Mouse (Mus musculus): ENCODE data around the gene Scnm1. TPM values are rescaled to one million over a fixed set of nuclear protein-coding genes. Genes with fewer than 3 reads are reported as not detected.

Gene Scnm1
- 70.3 and 72.9 TPM in 2 replicates for polyA plus RNA-seq (2014; fragmentation: Nextera tagmentation; extraction: Ambion mirVana)

DNA sequence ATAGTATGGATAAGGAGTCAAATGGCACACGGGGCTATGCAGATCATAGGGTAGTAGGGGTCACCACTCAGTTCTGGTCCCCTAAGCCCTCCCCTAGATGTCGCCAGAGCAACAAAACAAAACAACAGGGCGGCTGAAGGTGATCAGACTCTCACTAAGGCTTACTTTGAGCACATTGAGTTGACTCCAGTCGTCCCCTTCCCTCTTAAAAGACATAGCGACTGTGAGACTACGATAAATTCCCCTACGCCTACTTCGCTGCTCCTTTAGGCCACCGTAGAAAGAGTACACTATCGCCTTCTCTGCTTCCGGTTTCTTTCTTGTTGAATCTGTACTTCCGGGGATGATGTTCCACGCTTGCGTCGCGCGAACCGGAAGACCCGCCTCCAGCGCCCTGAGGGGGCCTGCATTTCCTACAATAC lies at the start of gene Scnm1, which contains the start of gene Lysmd1:
Gene Scnm1 (minus strand): TSS at position 332 of the 422 bp plus-strand sequence.
Gene Lysmd1 (plus strand): TSS at position 409 of the 422 bp plus-strand sequence.
- Histone ChIP-seq H3K27me3 (replicated peaks; ENCODE audit: control insufficient read depth, insufficient read depth, low read length) (no peaks in the 10 kb centered on the region), H3K4me2 (ENCODE audit: low read length) (peak within 1 kb of the TSS; percentile 77), H3K4me1 (replicated peaks; ENCODE audit: control insufficient read depth, insufficient read depth, low read length) (peaks cover 14% of the 10 kb centered on the region), H3K9me3 (ENCODE audit: control insufficient read depth, low read length) (no peaks in the 10 kb centered on the region), H3K27ac (ENCODE audit: low read depth) (peak within 1 kb of the TSS; percentile 57; the same call in 1 of the 2 replicates), H3K36me3 (ENCODE audit: control insufficient read depth, insufficient read depth, low read length) (peaks cover 7% of the 10 kb centered on the region), H3K9ac (ENCODE audit: low read length) (peak within 1 kb of the TSS; percentile 78), H3K4me3 (ENCODE audit: low read depth, low read length) (peak within 1 kb of the TSS; percentile 87)
- ATAC-seq (replicated peaks; ENCODE audit: low FRiP score, low TSS enrichment, low read depth) (peak; percentile 89), DNase-seq (ENCODE audit: low spot score) (peak; percentile 87)
- WGBS: under 1% methylated on average over 20 of the region's 20 CpGs

GRCm38 (mm10) chr3:95181841-95182240 lies 48.0 kb upstream of the Scnm1 start:
- H3K36me3 ChIP-seq (ENCODE audit: control insufficient read depth, insufficient read depth, low read length): peaks cover 36% of the 10 kb centered on the region
- 60% methylated on average over 1 of the region's 1 CpGs for WGBS
- H3K4me1 ChIP-seq (replicated peaks; ENCODE audit: control insufficient read depth, insufficient read depth, low read length): no peaks in the 10 kb centered on the region
- H3K9ac ChIP-seq (ENCODE audit: low read length): no peak overlapping the region
- H3K27ac ChIP-seq (ENCODE audit: low read depth): no peak overlapping the region
- DNase-seq (ENCODE audit: low spot score) (no peak), ATAC-seq (replicated peaks; ENCODE audit: low FRiP score, low TSS enrichment, low read depth) (no peak)
- no peaks in the 10 kb centered on the region for H3K9me3 ChIP-seq (ENCODE audit: control insufficient read depth, low read length)
- no peaks in the 10 kb centered on the region for H3K27me3 ChIP-seq (replicated peaks; ENCODE audit: control insufficient read depth, insufficient read depth, low read length)
- H3K4me3 ChIP-seq (ENCODE audit: low read depth, low read length): no peak overlapping the region
- H3K4me2 ChIP-seq (ENCODE audit: low read length): no peak overlapping the region

GRCm38 (mm10) chr3:95179890-95180289 lies 46.1 kb upstream of the Scnm1 start:
- no peak overlapping the region for H3K27ac ChIP-seq (ENCODE audit: low read depth)
- H3K9me3 ChIP-seq (ENCODE audit: control insufficient read depth, low read length): no peaks in the 10 kb centered on the region
- H3K27me3 ChIP-seq (replicated peaks; ENCODE audit: control insufficient read depth, insufficient read depth, low read length): no peaks in the 10 kb centered on the region; the same call in 1 of the 2 replicates
- ATAC-seq (replicated peaks; ENCODE audit: low FRiP score, low TSS enrichment, low read depth) (no peak), DNase-seq (ENCODE audit: low spot score) (no peak)
- 62% methylated on average over 3 of the region's 3 CpGs for WGBS
- H3K4me2 ChIP-seq (ENCODE audit: low read length): no peak overlapping the region
- H3K9ac ChIP-seq (ENCODE audit: low read length): no peak overlapping the region
- no peak overlapping the region for H3K4me3 ChIP-seq (ENCODE audit: low read depth, low read length)
- H3K36me3 ChIP-seq (ENCODE audit: control insufficient read depth, insufficient read depth, low read length): peaks cover 18% of the 10 kb centered on the region
- no peaks in the 10 kb centered on the region for H3K4me1 ChIP-seq (replicated peaks; ENCODE audit: control insufficient read depth, insufficient read depth, low read length)

DNA sequence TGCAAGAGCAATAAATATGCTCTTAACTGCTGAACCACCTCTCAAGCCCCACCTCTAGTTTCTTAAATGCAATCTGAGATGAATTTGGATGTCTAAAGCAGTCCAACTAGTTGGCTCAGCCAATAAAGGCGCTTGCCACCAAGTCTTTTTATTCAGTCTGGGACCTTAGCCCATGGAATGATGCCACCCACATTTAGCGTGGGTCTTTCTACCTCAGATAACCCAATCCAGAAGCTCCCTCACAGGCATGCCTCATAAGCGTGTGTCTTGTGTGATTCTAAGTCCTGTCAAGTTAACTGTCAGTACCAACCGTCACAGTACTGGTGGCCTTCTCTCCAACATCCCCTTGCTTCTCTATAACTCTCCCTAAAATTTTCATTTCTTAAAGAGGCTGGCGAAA lies 45.1 kb upstream of the Scnm1 start:
- no peak for DNase-seq (ENCODE audit: low spot score)
- Histone ChIP-seq H3K9ac (ENCODE audit: low read length) (no peak overlapping the region), H3K4me2 (ENCODE audit: low read length) (no peak overlapping the region), H3K36me3 (ENCODE audit: control insufficient read depth, insufficient read depth, low read length) (peaks cover 8% of the 10 kb centered on the region; the same call in 1 of the 2 replicates), H3K27me3 (replicated peaks; ENCODE audit: control insufficient read depth, insufficient read depth, low read length) (peaks cover 3% of the 10 kb centered on the region; the same call in 1 of the 2 replicates), H3K4me3 (ENCODE audit: low read depth, low read length) (no peak overlapping the region), H3K9me3 (ENCODE audit: control insufficient read depth, low read length) (no peaks in the 10 kb centered on the region), H3K4me1 (replicated peaks; ENCODE audit: control insufficient read depth, insufficient read depth, low read length) (no peaks in the 10 kb centered on the region), H3K27ac (ENCODE audit: low read depth) (no peak overlapping the region)
- no peak for ATAC-seq (replicated peaks; ENCODE audit: low FRiP score, low TSS enrichment, low read depth)
- 85% methylated on average over 5 of the region's 5 CpGs for WGBS

DNA sequence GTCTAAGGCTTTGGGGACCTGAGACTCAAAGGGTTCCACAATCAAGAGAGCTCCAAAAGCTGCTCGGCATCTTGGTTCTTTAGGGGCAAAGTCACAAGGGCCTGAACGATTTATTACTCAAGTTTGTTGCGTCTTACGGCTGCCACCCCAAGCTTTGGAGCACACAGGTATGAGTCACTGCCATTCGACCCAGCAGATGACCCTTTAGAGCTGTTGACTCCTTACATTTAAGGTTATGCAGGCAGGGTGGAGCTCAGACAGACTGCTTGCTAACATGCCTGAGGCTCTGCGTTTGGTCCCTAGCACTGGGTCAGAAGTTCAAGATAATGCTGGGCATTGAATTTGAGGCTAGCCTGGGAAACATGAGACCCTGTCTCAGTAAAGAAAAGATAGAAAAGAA lies 43.8 kb upstream of the Scnm1 start:
- no peak overlapping the region for H3K27ac ChIP-seq (ENCODE audit: low read depth)
- no peaks in the 10 kb centered on the region for H3K9me3 ChIP-seq (ENCODE audit: control insufficient read depth, low read length)
- no peak overlapping the region for H3K4me2 ChIP-seq (ENCODE audit: low read length)
- H3K4me3 ChIP-seq (ENCODE audit: low read depth, low read length): no peak overlapping the region
- peaks cover 15% of the 10 kb centered on the region for H3K27me3 ChIP-seq (replicated peaks; ENCODE audit: control insufficient read depth, insufficient read depth, low read length)
- DNase-seq (ENCODE audit: low spot score): no peak
- 54% methylated on average over 6 of the region's 6 CpGs for WGBS
- peaks cover 2% of the 10 kb centered on the region; the same call in 1 of the 2 replicates for H3K36me3 ChIP-seq (ENCODE audit: control insufficient read depth, insufficient read depth, low read length)
- no peak for ATAC-seq (replicated peaks; ENCODE audit: low FRiP score, low TSS enrichment, low read depth)
- no peaks in the 10 kb centered on the region; the same call in 1 of the 2 replicates for H3K4me1 ChIP-seq (replicated peaks; ENCODE audit: control insufficient read depth, insufficient read depth, low read length)
- H3K9ac ChIP-seq (ENCODE audit: low read length): no peak overlapping the region

- peaks cover 26% of the 10 kb centered on the region for H3K27me3 ChIP-seq (replicated peaks; ENCODE audit: control insufficient read depth, insufficient read depth, low read length)
- ATAC-seq (replicated peaks; ENCODE audit: low FRiP score, low TSS enrichment, low read depth): no peak
- H3K4me1 ChIP-seq (replicated peaks; ENCODE audit: control insufficient read depth, insufficient read depth, low read length): no peaks in the 10 kb centered on the region; the same call in 1 of the 2 replicates
- H3K36me3 ChIP-seq (ENCODE audit: control insufficient read depth, insufficient read depth, low read length): peaks cover 12% of the 10 kb centered on the region; the same call in 1 of the 2 replicates
- no peak overlapping the region for H3K9ac ChIP-seq (ENCODE audit: low read length)
- H3K9me3 ChIP-seq (ENCODE audit: control insufficient read depth, low read length): no peaks in the 10 kb centered on the region
- DNase-seq (ENCODE audit: low spot score): no peak
- 75% methylated on average over 3 of the region's 3 CpGs for WGBS
- no peak overlapping the region for H3K4me2 ChIP-seq (ENCODE audit: low read length)
- H3K4me3 ChIP-seq (ENCODE audit: low read depth, low read length): no peak overlapping the region
- H3K27ac ChIP-seq (ENCODE audit: low read depth): no peak overlapping the region
Observed at GRCm38 (mm10) chr3:95176500-95176899, 42.7 kb upstream of the Scnm1 start.

GRCm38 (mm10) chr3:95174011-95174592 lies 40.3 kb upstream of the Scnm1 start:
- ATAC-seq (replicated peaks; ENCODE audit: low FRiP score, low TSS enrichment, low read depth) (peak; percentile 34; the same call in 1 of the 2 replicates), DNase-seq (ENCODE audit: low spot score) (peak; percentile 97)
- Histone ChIP-seq H3K9me3 (ENCODE audit: control insufficient read depth, low read length) (no peaks in the 10 kb centered on the region), H3K27ac (ENCODE audit: low read depth) (no peak overlapping the region), H3K4me1 (replicated peaks; ENCODE audit: control insufficient read depth, insufficient read depth, low read length) (no peaks in the 10 kb centered on the region; the same call in 1 of the 2 replicates), H3K27me3 (replicated peaks; ENCODE audit: control insufficient read depth, insufficient read depth, low read length) (peaks cover 34% of the 10 kb centered on the region), H3K4me2 (ENCODE audit: low read length) (peak overlapping the region; percentile 49), H3K36me3 (ENCODE audit: control insufficient read depth, insufficient read depth, low read length) (peaks cover 36% of the 10 kb centered on the region; the same call in 1 of the 2 replicates), H3K9ac (ENCODE audit: low read length) (no peak overlapping the region), H3K4me3 (ENCODE audit: low read depth, low read length) (no peak overlapping the region)
- 9% methylated on average over 16 of the region's 16 CpGs for WGBS

DNA sequence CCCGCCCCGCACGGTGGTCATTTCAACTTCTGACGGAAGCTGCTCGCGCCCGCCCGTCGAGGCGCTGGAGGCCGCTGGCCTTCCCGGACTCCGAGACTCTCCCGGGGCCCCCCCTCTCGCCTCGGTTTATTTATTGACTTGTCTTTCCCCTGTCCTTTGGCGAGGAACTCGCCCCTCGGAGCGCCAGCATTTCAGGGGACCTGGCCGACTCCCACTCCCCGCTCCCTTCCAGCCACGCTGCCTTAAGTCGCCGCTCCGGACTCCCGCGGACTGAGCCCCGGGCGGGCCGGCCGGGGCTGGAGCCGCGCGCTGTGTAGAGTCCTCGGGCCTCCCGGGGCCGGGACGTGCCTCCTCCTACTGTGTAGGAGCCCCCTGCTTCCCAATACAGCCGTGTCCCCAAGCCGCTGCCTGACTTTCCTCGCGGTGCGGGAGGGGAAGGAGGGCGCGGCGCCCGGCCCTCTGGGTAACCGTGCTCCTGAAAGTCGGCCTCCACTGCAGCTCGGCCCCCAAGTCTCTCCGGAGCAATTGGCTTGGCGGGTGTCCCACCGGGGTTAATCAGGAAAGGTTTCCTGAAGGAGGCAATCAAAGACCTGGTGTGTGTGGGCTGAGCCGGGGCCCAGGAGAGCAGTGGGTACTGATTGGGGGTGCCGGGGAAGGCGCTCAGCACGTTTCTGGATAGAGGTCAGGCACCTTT lies 39.6 kb upstream of the Scnm1 start:
- peaks cover 34% of the 10 kb centered on the region for H3K27me3 ChIP-seq (replicated peaks; ENCODE audit: control insufficient read depth, insufficient read depth, low read length)
- H3K9me3 ChIP-seq (ENCODE audit: control insufficient read depth, low read length): no peaks in the 10 kb centered on the region
- H3K36me3 ChIP-seq (ENCODE audit: control insufficient read depth, insufficient read depth, low read length): peaks cover 40% of the 10 kb centered on the region; the same call in 1 of the 2 replicates
- peak; percentile 76 for DNase-seq (ENCODE audit: low spot score)
- H3K4me3 ChIP-seq (ENCODE audit: low read depth, low read length): peak overlapping the region; percentile 28; the same call in 1 of the 2 replicates
- peak overlapping the region; percentile 49 for H3K4me2 ChIP-seq (ENCODE audit: low read length)
- no peak overlapping the region; the same call in 1 of the 2 replicates for H3K9ac ChIP-seq (ENCODE audit: low read length)
- no peak overlapping the region for H3K27ac ChIP-seq (ENCODE audit: low read depth)
- H3K4me1 ChIP-seq (replicated peaks; ENCODE audit: control insufficient read depth, insufficient read depth, low read length): no peaks in the 10 kb centered on the region; the same call in 1 of the 2 replicates
- WGBS: 16% methylated on average over 52 of the region's 58 CpGs
- 0 out of 2 replicates have a peak, but pooled peaks have one; percentile 7 for ATAC-seq (replicated peaks; ENCODE audit: low FRiP score, low TSS enrichment, low read depth)
